Mouse (Mus musculus): ENCODE measurements around the gene Atrn. TPM values are rescaled to one million over a fixed set of nuclear protein-coding genes. Genes with fewer than 3 reads are reported as not detected.
A peak's percentile ranks its signal among the peaks of the same experiment; 100 is the strongest.

The Atrn gene
- polyA plus RNA-seq, 1 experiment from 2014 or later, result 5.4 TPM

GRCm38 (mm10) chr2:131060784-131061183, 154.5 kb downstream of the Atrn start:
- Histone ChIP-seq H3K4me3 (no peak overlapping the region), H3K9ac (no peak overlapping the region), H3K4me1 (peaks cover 35% of the 10 kb centered on the region), H3K27ac (no peak overlapping the region), H3K36me3 (no peaks in the 10 kb centered on the region), H3K27me3 (peaks cover 31% of the 10 kb centered on the region), H3K9me3 (no peaks in the 10 kb centered on the region), H3K4me2 (no peak overlapping the region)
- WGBS, result 68% methylated on average over 6 of the region's 6 CpGs
- ATAC-seq (ENCODE audit: borderline replicate concordance, extremely low read depth, low FRiP score, low TSS enrichment), result no peak

GRCm38 (mm10) chr2:131061607-131062006, 155.3 kb downstream of the Atrn start:
- ATAC-seq (ENCODE audit: borderline replicate concordance, extremely low read depth, low FRiP score, low TSS enrichment), result no peak
- peaks cover 28% of the 10 kb centered on the region for H3K4me1 ChIP-seq
- H3K4me3 ChIP-seq, result no peak overlapping the region
- no peaks in the 10 kb centered on the region for H3K9me3 ChIP-seq
- WGBS, result 50% methylated on average over 5 of the region's 5 CpGs
- H3K4me2 ChIP-seq, result no peak overlapping the region
- H3K27ac ChIP-seq, result no peak overlapping the region
- no peak overlapping the region for H3K9ac ChIP-seq
- H3K36me3 ChIP-seq, result no peaks in the 10 kb centered on the region
- peaks cover 29% of the 10 kb centered on the region for H3K27me3 ChIP-seq

- H3K9me3 ChIP-seq, result no peaks in the 10 kb centered on the region
- 0 out of 2 replicates have a peak, but pooled peaks have one; percentile 36 for ATAC-seq (ENCODE audit: borderline replicate concordance, extremely low read depth, low FRiP score, low TSS enrichment)
- no peak within 1 kb of the TSS for H3K27ac ChIP-seq
- H3K4me1 ChIP-seq, result peaks cover 30% of the 10 kb centered on the region
- WGBS, result 1% methylated on average over 21 of the region's 27 CpGs
- peak within 1 kb of the TSS; percentile 28 for H3K4me3 ChIP-seq
- H3K9ac ChIP-seq, result peak within 1 kb of the TSS; percentile 16; the same call in 1 of the 2 replicates
- H3K4me2 ChIP-seq, result peak within 1 kb of the TSS; percentile 64
- H3K36me3 ChIP-seq, result no peaks in the 10 kb centered on the region
- peaks cover 29% of the 10 kb centered on the region for H3K27me3 ChIP-seq
These were observed 157.1 kb downstream of the Atrn start, which contains the start of gene Adam33 for GRCm38 (mm10) chr2:131063404-131063864. Adam33 (minus strand) TSS chr2:131063814.

- Histone ChIP-seq H3K9ac (no peak overlapping the region), H3K27me3 (peaks cover 29% of the 10 kb centered on the region), H3K9me3 (no peaks in the 10 kb centered on the region), H3K27ac (no peak overlapping the region), H3K36me3 (no peaks in the 10 kb centered on the region), H3K4me2 (no peak overlapping the region), H3K4me3 (no peak overlapping the region), H3K4me1 (peaks cover 13% of the 10 kb centered on the region)
- ATAC-seq (ENCODE audit: borderline replicate concordance, extremely low read depth, low FRiP score, low TSS enrichment), result no peak
- 50% methylated on average over 9 of the region's 9 CpGs for WGBS
These were observed 160.0 kb downstream of the Atrn start for GRCm38 (mm10) chr2:131066342-131066741.

- peaks cover 26% of the 10 kb centered on the region for H3K27me3 ChIP-seq
- no peaks in the 10 kb centered on the region for H3K36me3 ChIP-seq
- H3K9me3 ChIP-seq, result no peaks in the 10 kb centered on the region
- no peak for ATAC-seq (ENCODE audit: borderline replicate concordance, extremely low read depth, low FRiP score, low TSS enrichment)
- H3K27ac ChIP-seq, result no peak overlapping the region
- no peak overlapping the region for H3K4me2 ChIP-seq
- 44% methylated on average over 6 of the region's 6 CpGs for WGBS
- H3K4me1 ChIP-seq, result peaks cover 13% of the 10 kb centered on the region
- H3K4me3 ChIP-seq, result no peak overlapping the region
- H3K9ac ChIP-seq, result no peak overlapping the region
These were observed 161.2 kb downstream of the Atrn start for GRCm38 (mm10) chr2:131067481-131067880.

- 80% methylated on average over 10 of the region's 10 CpGs for WGBS
- Histone ChIP-seq H3K9me3 (no peaks in the 10 kb centered on the region), H3K4me2 (no peak overlapping the region), H3K4me3 (no peak overlapping the region), H3K27ac (no peak overlapping the region), H3K36me3 (no peaks in the 10 kb centered on the region), H3K27me3 (no peaks in the 10 kb centered on the region), H3K9ac (no peak overlapping the region), H3K4me1 (no peaks in the 10 kb centered on the region)
- no peak for ATAC-seq (ENCODE audit: borderline replicate concordance, extremely low read depth, low FRiP score, low TSS enrichment)
These were observed 166.2 kb downstream of the Atrn start for GRCm38 (mm10) chr2:131072536-131072935.

Small RNAs within 50 kb of the gene (microRNA-seq; reads per million reads assigned to microRNA genes)
- gene Mir6973b, result not detected

Other genes starting within 250 kb of the Atrn start
- 51.7 and 56.7 TPM in 2 replicates for gene Ddrgk1, start 241.8 kb upstream of the Atrn start, polyA plus RNA-seq (2015; fragmentation: Nextera tagmentation; extraction: Ambion mirVana)
- gene Itpa, start 238.9 kb upstream of the Atrn start, polyA plus RNA-seq (2015; fragmentation: Nextera tagmentation; extraction: Ambion mirVana), result 103 and 108 TPM in 2 replicates
- 0.70 and 0.73 TPM in 2 replicates for gene Slc4a11, start 209.0 kb upstream of the Atrn start, polyA plus RNA-seq (2015; fragmentation: Nextera tagmentation; extraction: Ambion mirVana)
- gene 4930402H24Rik, start 89 bp upstream of the Atrn start, polyA plus RNA-seq (2015; fragmentation: Nextera tagmentation; extraction: Ambion mirVana), result 26.2 and 29.0 TPM in 2 replicates
- gene Gfra4, start 136.6 kb downstream of the Atrn start, polyA plus RNA-seq (2015; fragmentation: Nextera tagmentation; extraction: Ambion mirVana), result 12.5 and 12.9 TPM in 2 replicates
- 4.0 and 8.1 TPM in 2 replicates for gene Adam33, start 157.3 kb downstream of the Atrn start, polyA plus RNA-seq (2015; fragmentation: Nextera tagmentation; extraction: Ambion mirVana)
- 0.44 and 0.47 TPM in 2 replicates for gene Siglec1, start 180.3 kb downstream of the Atrn start, polyA plus RNA-seq (2015; fragmentation: Nextera tagmentation; extraction: Ambion mirVana)
- 15.0 and 16.5 TPM in 2 replicates for gene Hspa12b, start 220.8 kb downstream of the Atrn start, polyA plus RNA-seq (2015; fragmentation: Nextera tagmentation; extraction: Ambion mirVana)
- gene Gm11037, start 227.0 kb downstream of the Atrn start, polyA plus RNA-seq (2015; fragmentation: Nextera tagmentation; extraction: Ambion mirVana), result not detected in 2 replicates